Mouse (Mus musculus) frontal cortex, postnatal 14 days (tissue): ENCODE data around the gene Zbtb22.
A peak's percentile ranks its signal among the peaks of the same experiment; 100 is the strongest.
"Not testable (repeated sequence)": the region's sequence is repeated elsewhere in the genome, so short reads cannot be mapped to it uniquely, and the experiment has no call there.

Source experiments
- DNase-seq, 2 experiments: peaks; one replicate each; pipeline ENCODE4 v3.0.0; 2022; ENCODE audit warnings: low spot score in 2 of 2

Gene Zbtb22

GRCm38 (mm10) chr17:33903911-33904651, 11.6 kb upstream of the Zbtb22 start:
- DNase-seq = not testable (repeated sequence)

DNA sequence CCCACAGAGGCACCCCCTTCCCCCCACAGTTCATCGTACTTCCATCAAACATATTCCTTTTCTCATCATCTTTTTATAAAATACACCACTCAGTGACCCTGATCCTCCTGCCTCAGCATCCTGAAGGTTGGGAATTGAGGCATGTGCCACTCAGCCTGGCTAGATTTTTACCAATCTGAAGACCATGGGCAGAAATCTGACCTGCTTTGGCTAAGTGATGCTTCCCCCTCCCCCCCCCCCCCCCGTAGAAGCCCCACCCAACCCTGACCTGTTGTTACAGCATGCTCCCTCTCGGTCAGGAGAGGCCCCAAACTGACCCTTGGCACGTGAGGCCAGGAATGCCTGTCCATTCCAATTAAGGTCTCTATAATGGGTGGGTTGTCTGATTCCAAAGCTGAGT, 10.9 kb upstream of the Zbtb22 start, which contains the start of gene Platr17:
Platr17 (plus strand) TSS at position 301 of the 400 bp plus-strand sequence.
- DNase-seq = not testable (repeated sequence)

GRCm38 (mm10) chr17:33908331-33909076, 7.2 kb upstream of the Zbtb22 start:
- peak; percentile 51 to 56 for DNase-seq

DNA sequence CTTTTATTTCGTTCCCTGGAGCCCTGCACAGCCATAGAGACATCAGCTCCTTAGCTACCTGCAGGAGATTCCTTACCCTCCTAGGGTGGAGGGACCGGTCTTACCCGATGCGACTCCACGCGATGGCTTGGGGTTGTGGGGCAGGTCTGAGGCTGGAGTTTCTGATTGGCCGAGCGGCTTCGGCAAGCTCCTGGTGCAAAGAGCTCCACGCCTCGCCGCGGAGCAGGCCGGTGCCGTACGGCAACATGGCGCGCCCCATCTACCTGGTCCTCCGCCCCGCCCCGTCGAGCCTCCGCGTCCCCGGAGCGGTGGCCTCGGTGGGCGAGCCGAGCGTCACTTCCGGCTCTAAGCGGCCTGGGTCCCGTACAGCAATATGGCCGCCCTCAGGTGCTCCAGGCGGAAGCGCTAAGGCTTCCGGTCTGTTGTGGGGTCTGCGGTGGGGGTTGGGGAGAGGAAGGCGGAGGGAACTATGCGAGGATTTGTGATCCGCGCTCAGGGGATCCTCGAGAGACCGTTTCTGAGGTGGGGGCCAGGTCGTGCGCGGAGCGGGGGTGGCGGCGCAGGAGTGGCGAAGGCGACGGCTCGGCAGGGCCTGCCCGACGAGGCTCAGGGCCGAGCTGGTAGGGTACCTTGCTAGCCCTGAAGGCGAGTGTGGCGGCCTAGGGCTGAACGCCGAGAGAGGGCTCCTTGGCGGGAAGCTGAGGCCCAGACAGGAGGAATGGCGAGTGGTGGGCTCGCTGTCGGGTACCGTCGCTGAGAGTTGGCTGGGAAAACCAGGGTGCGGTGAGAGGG, 6.4 kb upstream of the Zbtb22 start, which contains the start of gene Daxx:
Daxx (plus strand) TSS at position 338 of the 792 bp plus-strand sequence.
- DNase-seq = peak; percentile 95 to 97

DNA sequence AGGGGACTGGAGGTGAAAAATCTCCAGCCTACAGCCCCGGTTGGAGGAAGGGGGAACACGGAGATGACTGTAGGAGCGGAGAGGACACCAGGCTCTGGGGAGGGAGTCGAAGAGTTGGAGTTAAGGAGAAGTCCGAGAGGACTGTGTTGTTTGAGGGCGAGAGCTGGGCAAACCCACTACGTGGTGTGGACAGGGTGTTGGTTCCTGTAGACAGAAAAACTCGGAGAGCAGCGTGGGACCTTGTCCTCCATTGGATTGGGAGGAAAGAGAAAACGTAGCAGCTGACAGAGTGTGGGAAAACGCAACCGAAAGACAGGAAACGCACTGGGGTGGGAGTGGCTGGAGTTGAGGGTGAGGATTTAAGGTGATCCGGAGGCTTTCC, 5.8 kb upstream of the Zbtb22 start:
- DNase-seq = no peak

DNA sequence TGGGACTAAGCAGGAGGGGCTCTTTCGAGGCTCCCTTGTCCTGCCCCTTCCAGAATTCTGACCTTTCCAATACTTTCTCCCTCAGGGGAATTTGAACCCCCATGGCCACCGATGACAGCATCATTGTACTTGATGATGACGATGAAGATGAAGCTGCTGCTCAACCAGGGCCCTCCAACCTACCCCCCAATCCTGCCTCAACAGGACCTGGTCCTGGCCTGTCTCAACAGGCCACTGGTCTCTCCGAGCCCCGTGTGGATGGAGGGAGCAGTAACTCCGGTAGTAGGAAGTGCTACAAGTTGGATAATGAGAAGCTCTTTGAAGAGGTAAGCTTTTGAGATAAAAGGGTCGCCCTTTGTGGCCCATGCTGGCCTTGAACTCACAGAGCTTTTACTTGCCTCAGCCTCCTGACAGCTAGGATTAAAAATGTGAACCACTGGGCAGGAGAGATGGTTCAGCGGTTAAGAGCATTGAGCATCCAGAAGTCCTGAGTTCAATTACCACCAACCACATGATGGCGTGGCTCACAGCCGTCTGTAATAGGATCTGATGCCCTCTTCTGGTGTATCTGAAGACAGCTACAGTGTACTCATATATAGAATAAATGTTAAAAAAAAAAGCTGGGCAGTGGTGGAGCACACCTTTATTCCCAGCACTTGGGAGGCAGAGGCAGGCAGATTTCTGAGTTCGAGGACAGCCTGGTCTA, 5.2 kb upstream of the Zbtb22 start:
- no peak for DNase-seq

GRCm38 (mm10) chr17:33911052-33911812, 4.5 kb upstream of the Zbtb22 start:
- peak in 1 of 2 experiments; percentile 5 for DNase-seq

DNA sequence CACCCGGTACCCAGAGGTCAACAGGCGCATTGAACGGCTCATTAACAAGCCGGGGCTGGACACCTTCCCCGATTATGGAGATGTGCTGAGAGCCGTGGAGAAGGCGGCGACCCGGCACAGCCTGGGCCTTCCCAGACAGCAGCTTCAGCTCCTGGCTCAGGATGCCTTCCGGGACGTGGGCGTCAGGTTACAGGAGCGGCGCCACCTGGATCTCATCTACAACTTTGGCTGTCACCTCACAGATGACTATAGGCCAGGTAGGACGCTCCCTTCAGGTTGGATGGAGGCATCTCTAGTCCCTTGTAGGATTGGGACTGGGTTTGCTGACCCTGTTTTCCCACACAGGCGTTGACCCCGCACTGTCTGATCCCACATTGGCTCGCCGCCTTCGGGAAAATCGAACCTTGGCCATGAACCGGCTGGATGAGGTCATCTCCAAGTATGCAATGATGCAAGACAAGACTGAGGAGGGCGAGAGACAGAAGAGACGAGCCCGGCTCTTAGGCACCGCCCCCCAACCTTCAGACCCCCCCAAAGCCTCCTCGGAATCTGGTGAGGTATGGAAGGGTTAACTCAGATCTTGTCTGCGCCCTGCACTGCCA, 3.8 kb upstream of the Zbtb22 start:
- no peak for DNase-seq

DNA sequence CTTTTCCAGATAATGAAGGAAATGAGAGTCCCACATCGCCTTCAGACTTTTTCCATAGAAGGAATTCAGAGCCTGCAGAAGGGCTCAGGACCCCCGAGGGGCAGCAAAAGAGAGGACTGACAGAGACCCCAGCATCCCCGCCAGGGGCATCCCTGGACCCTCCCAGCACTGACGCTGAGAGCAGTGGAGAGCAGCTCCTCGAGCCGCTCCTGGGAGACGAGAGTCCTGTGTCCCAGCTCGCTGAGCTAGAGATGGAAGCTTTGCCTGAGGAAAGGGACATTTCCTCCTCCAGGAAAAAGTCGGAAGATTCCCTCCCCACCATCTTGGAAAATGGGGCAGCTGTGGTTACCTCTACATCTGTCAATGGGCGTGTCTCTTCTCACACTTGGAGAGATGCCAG, 2.4 kb upstream of the Zbtb22 start:
- no peak for DNase-seq

DNA sequence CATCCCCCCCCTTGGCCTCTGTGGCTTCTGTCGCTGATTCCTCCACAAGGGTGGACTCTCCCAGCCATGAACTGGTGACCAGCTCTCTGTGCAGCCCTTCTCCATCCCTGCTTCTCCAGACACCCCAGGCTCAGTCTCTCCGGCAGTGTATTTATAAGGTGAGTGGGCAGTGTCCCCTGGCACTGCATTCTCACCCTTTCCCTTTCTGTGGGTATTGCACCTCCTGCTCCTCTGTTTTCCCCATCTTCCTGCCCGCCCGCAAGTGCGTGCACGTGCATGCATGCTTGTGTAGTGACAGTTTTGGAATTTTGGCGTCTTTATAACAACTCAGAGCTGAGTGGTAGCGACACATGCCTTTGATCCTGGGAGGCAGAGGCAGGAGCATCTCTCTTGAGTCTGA, 1.8 kb upstream of the Zbtb22 start:
- DNase-seq = no peak

GRCm38 (mm10) chr17:33914969-33915391, 724 bp upstream of the Zbtb22 start:
- no peak for DNase-seq

DNA sequence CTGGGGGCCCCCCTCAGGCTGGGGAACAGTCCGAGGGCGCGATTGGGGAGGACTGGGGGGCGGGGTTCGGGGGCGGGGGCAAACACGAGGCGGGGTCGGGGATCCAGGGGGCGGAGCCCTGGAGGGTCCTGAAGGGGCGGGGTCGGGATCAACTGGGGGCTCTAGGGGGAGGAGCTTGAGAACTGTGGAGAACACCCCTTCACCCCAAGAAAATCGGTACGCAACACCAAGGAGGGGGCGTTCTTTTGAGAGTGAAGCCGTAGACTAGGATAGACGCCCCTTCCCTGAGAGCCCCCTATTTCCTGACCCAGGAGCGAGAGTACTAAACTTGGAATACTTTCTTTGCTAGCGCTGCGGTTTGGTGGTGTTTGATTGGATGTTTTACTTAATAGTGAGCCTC, 590 bp downstream of the Zbtb22 start:
- DNase-seq = no peak

DNA sequence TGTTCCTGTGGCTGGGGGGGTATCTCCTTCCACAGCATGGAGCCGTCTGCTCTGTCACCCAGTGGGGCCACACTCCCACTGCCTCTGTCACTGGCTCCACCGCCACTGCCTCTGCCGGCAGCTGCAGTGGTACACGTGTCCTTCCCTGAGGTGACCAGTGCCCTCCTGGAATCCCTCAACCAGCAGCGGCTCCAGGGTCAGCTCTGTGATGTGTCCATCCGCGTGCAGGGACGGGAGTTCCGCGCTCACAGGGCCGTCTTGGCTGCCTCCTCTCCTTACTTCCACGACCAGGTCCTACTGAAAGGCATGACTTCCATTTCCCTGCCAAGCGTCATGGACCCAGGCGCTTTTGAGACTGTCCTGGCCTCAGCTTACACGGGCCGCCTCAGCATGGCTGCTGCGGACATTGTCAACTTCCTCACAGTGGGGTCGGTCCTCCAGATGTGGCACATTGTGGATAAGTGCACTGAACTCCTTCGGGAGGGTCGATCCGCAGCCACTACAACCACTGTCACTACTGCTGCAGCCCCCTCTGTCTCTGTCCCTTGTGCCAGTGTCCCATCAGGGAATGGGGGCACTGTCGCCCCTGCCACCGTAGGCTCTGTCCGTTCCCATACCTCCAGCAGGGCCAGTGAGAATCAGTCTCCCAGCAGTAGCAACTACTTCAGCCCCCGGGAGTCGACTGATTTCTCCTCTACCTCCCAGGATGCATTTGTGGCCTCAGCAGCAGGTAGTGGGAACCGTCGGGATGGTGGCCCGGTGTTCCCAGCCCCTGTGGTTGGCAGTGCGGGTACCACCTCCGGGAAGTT, 1.3 kb downstream of the Zbtb22 start:
- DNase-seq = peak in 1 of 2 experiments; percentile 18

GRCm38 (mm10) chr17:33917656-33918292, 2.1 kb downstream of the Zbtb22 start:
- DNase-seq = no peak

DNA sequence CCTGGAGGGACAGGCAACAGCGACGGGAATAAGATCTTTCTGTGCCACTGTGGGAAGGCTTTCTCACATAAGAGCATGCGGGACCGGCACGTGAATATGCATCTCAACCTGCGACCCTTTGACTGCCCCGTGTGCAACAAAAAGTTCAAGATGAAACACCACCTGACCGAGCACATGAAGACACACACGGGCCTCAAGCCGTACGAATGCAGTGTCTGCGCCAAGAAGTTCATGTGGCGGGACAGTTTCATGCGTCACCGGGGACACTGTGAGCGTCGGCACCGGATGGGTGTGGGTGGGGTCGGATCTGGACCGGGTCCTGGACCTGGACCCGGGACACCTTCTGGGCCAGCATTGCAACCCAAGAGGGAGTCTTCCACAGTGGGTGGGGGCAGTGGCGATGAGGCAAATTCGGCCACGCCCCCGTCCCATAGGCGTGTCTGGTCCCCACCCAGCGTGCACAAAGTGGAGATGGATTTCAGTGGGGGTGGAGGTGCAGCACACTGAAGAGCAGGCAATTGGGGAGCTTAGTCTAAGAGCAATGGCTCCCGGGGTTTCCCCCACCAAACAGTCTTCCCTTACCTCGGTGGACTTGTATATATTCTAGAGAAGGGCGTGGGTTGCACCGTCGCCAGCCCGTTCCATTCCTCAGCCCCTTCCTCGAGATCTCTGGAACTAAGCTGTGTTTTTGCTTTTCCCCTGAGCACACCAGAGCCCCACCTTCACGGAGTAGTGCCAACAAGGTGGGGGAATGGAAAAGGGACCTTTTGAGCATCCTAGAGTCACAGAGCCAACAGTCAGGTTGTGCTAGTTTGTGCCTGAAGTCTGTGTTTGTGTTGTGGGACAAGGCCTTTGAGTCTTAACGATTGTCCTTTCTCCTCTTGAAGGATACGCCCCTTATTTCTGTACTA, 2.8 kb downstream of the Zbtb22 start:
- no peak for DNase-seq

DNA sequence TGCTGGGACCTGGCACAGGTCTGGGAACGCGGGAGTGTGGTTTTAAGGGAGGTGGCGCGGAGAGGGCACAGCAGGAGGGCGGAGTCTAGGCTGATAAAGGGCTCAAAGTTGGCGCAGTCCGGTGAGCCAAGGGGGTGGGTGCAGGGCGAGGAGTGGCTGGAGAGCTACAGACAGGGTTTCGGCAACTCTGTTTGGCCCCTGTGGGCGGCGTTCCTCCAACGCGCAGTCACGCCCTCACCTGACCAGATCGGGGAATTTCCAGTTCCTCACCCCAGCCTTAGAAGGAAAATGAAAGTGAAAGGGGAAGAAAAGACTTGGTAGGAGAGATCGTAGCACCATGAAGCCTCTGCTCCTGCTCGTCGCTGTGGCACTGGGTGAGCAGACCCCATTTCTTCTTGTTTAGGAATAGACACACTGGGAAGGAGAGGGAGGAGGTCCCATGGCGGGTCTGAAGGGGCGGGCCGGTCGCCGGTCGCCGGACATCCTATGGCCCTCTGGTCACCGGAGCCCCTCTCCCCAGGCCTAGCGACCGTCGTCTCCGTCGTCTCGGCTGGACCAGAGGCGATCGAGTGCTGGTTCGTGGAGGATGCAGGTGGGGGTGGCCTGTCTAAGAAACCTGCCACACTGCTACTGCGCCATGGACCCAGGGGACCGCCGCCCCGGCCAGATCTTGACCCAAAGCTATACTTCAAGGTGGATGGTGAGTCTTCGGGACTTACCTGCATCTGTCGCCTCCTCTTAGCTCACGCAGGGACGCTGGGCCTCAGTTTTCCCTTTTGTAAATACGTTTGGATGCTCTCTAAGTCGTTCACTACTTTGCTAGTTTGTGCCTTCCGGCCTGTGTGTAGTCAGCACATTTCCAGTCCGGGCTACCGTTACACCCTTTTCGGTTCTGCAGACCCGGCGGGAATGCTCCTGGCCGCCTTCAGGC, 3.9 kb downstream of the Zbtb22 start:
- peak in 1 of 2 experiments; percentile 37 for DNase-seq
